Mouse (Mus musculus) MEL (cell line): Measurements from ENCODE around the gene Rpl18a. TPM values are rescaled to one million over a fixed set of nuclear protein-coding genes. Genes with fewer than 3 reads are reported as not detected.

Experiments used
- DNase-seq: peaks from one replicate; pipeline ENCODE4 v3.0.0; 2011; ENCODE audit warnings: low read depth, low spot score
- H3K27ac ChIP-seq: 2 replicates; pipeline ENCODE4 v1.5.1; 2012; ENCODE audit warnings: low read depth, mild to moderate bottlenecking, control low read depth, low read length, moderate library complexity; ENCODE audit not compliant: control insufficient read depth
- H3K27me3 ChIP-seq, 2 experiments: fragments of 150-350 bp in 1 of 2; sonication (generic) in 1 of 2; 2 replicates each; pipeline ENCODE4 v1.6.1; 2012; ENCODE audit warnings: low read length in 2 of 2, mild to moderate bottlenecking in 2 of 2, improper control_type of control experiment in 1 of 2, moderate library complexity in 1 of 2; ENCODE audit not compliant: insufficient read depth in 2 of 2, control insufficient read depth in 1 of 2
- H3K36me3 ChIP-seq, 2 experiments: 2 replicates each; pipeline ENCODE4 v1.6.1; 2012 to 2014; ENCODE audit warnings: low read length in 2 of 2, improper control_type of control experiment in 1 of 2, inconsistent platforms in 1 of 2, mild to moderate bottlenecking in 1 of 2; ENCODE audit not compliant: insufficient read depth in 2 of 2, control insufficient read depth in 1 of 2
- H3K4me1 ChIP-seq, 2 experiments: fragments of 150-350 bp in 1 of 2; sonication (generic) in 1 of 2; 2 replicates each; pipeline ENCODE4 v1.6.1; 2012; ENCODE audit warnings: low read length in 2 of 2, improper control_type of control experiment in 1 of 2, mild to moderate bottlenecking in 1 of 2; ENCODE audit not compliant: insufficient read depth in 2 of 2, control insufficient read depth in 1 of 2
- H3K4me3 ChIP-seq, 2 experiments: fragments of 150-350 bp in 1 of 2; sonication (generic) in 1 of 2; 2 replicates each; pipeline ENCODE4 v1.5.1; 2012; ENCODE audit warnings: low read depth in 2 of 2, low read length in 2 of 2, mild to moderate bottlenecking in 2 of 2, moderate library complexity in 2 of 2, control low read depth in 1 of 2, improper control_type of control experiment in 1 of 2; ENCODE audit not compliant: control insufficient read depth in 1 of 2, insufficient read depth in 1 of 2
- H3K79me2 ChIP-seq: 2 replicates; pipeline ENCODE4 v1.6.1; 2012; ENCODE audit warnings: mild to moderate bottlenecking, low read length, moderate library complexity; ENCODE audit not compliant: control insufficient read depth, poor library complexity, insufficient read depth
- H3K9ac ChIP-seq: 2 replicates; pipeline ENCODE4 v1.6.1; 2012; ENCODE audit warnings: low read depth, mild to moderate bottlenecking, control low read depth, low read length, moderate library complexity; ENCODE audit not compliant: control insufficient read depth, poor library complexity, severe bottlenecking
- H3K9me3 ChIP-seq: fragments of 150-350 bp; sonication (generic); replicated peaks from 2 replicates; pipeline ENCODE4 v1.6.1; 2012; ENCODE audit warnings: mild to moderate bottlenecking, low read length, improper control_type of control experiment, moderate library complexity; ENCODE audit not compliant: insufficient read depth
- BHLHE40 ChIP-seq: IDR thresholded peaks from 2 replicates; pipeline ENCODE4 v1.6.1; 2012; ENCODE audit warnings: low read depth, mild to moderate bottlenecking, inconsistent platforms, low read length, improper control_type of control experiment, borderline replicate concordance
- CHD1 ChIP-seq: IDR thresholded peaks from 2 replicates; pipeline ENCODE4 v1.6.1; 2012; ENCODE audit warnings: low read depth, mild to moderate bottlenecking, inconsistent platforms, low read length, improper control_type of control experiment
- CHD2 ChIP-seq: IDR thresholded peaks from 2 replicates; pipeline ENCODE4 v1.6.1; 2011; ENCODE audit warnings: low read length, improper control_type of control experiment
- CTCF ChIP-seq, 3 experiments: IDR thresholded peaks in 2 of 3; conservative IDR thresholded peaks in 1 of 3; 2 replicates each; pipeline ENCODE4 v1.5.1; 2011 to 2012; ENCODE audit warnings: low read length in 3 of 3, low read depth in 2 of 3, mild to moderate bottlenecking in 2 of 3, improper control_type of control experiment in 1 of 3, inconsistent platforms in 1 of 3, mixed read lengths in 1 of 3, moderate library complexity in 1 of 3; ENCODE audit not compliant: control insufficient read depth in 1 of 3, insufficient read depth in 1 of 3, poor library complexity in 1 of 3, severe bottlenecking in 1 of 3
- E2F4 ChIP-seq: IDR thresholded peaks from 2 replicates; pipeline ENCODE4 v1.6.1; 2011; ENCODE audit warnings: low read depth, low read length, improper control_type of control experiment, borderline replicate concordance
- ELF1 ChIP-seq: IDR thresholded peaks from 2 replicates; pipeline ENCODE4 v1.6.1; 2014; ENCODE audit warnings: low read depth, mild to moderate bottlenecking, inconsistent platforms, low read length, improper control_type of control experiment, moderate library complexity
- ETS1 ChIP-seq: IDR thresholded peaks from 2 replicates; pipeline ENCODE4 v1.6.1; 2012; ENCODE audit warnings: low read depth, mild to moderate bottlenecking, inconsistent platforms, low read length, improper control_type of control experiment, moderate library complexity
- GABPA ChIP-seq: IDR thresholded peaks from 2 replicates; pipeline ENCODE4 v1.6.1; 2012; ENCODE audit warnings: low read depth, mild to moderate bottlenecking, inconsistent platforms, low read length, improper control_type of control experiment, moderate library complexity
- GATA1 ChIP-seq: IDR thresholded peaks from 2 replicates; pipeline ENCODE4 v1.6.1; 2011; ENCODE audit warnings: low read depth, low read length, improper control_type of control experiment
- HCFC1 ChIP-seq: IDR thresholded peaks from 2 replicates; pipeline ENCODE4 v1.6.1; 2012; ENCODE audit warnings: low read depth, mild to moderate bottlenecking, inconsistent platforms, low read length, improper control_type of control experiment, moderate library complexity
- JUND ChIP-seq: IDR thresholded peaks from 2 replicates; pipeline ENCODE4 v1.6.1; 2011; ENCODE audit warnings: low read depth, mild to moderate bottlenecking, improper control_type of control experiment, low read length
- KAT2A ChIP-seq: conservative IDR thresholded peaks from 2 replicates; pipeline ENCODE4 v1.6.1; 2012; ENCODE audit warnings: low read depth, low read length, improper control_type of control experiment, inconsistent platforms
- MAFK ChIP-seq: IDR thresholded peaks from 2 replicates; pipeline ENCODE4 v1.6.1; 2011; ENCODE audit warnings: low read depth, mild to moderate bottlenecking, low read length, improper control_type of control experiment, borderline replicate concordance
- MAX ChIP-seq: IDR thresholded peaks from 2 replicates; pipeline ENCODE4 v1.6.1; 2011; ENCODE audit warnings: low read length, improper control_type of control experiment
- MAZ ChIP-seq: IDR thresholded peaks from 2 replicates; pipeline ENCODE4 v1.6.1; 2012; ENCODE audit warnings: low read depth, mild to moderate bottlenecking, inconsistent platforms, low read length, improper control_type of control experiment
- MXI1 ChIP-seq: IDR thresholded peaks from 2 replicates; pipeline ENCODE4 v1.6.1; 2011; ENCODE audit warnings: mild to moderate bottlenecking, low read depth, low read length, improper control_type of control experiment
- MYB ChIP-seq: IDR thresholded peaks from 2 replicates; pipeline ENCODE4 v1.6.1; 2011; ENCODE audit warnings: mild to moderate bottlenecking, low read depth, low read length, improper control_type of control experiment
- MYC ChIP-seq: IDR thresholded peaks from 2 replicates; pipeline ENCODE4 v1.6.1; 2011; ENCODE audit warnings: low read depth, mild to moderate bottlenecking, low read length, improper control_type of control experiment, moderate library complexity
- NELFE ChIP-seq: IDR thresholded peaks from 2 replicates; pipeline ENCODE4 v1.6.1; 2011; ENCODE audit warnings: low read depth, low read length, improper control_type of control experiment
- NRF1 ChIP-seq: IDR thresholded peaks from 2 replicates; pipeline ENCODE4 v1.6.1; 2014; ENCODE audit warnings: low read depth, mild to moderate bottlenecking, inconsistent platforms, low read length, improper control_type of control experiment, moderate library complexity; ENCODE audit not compliant: poor library complexity, insufficient read depth, severe bottlenecking
- POLR2A ChIP-seq, 2 experiments: IDR thresholded peaks; 2 replicates each; pipeline ENCODE4 v1.6.1; 2011 to 2012; ENCODE audit warnings: low read length in 2 of 2, mild to moderate bottlenecking in 2 of 2, control low read depth in 1 of 2, improper control_type of control experiment in 1 of 2, low read depth in 1 of 2, moderate library complexity in 1 of 2; ENCODE audit not compliant: control insufficient read depth in 1 of 2, insufficient read depth in 1 of 2, poor library complexity in 1 of 2
- POLR2AphosphoS2 ChIP-seq: IDR thresholded peaks from 2 replicates; pipeline ENCODE4 v1.6.1; 2011; ENCODE audit warnings: low read length, improper control_type of control experiment
- POLR2AphosphoS5 ChIP-seq: IDR thresholded peaks from 2 replicates; pipeline ENCODE4 v1.6.1; 2012; ENCODE audit warnings: low read depth, borderline replicate concordance, mild to moderate bottlenecking, inconsistent platforms, low read length, moderate library complexity, mixed read lengths
- RAD21 ChIP-seq: IDR thresholded peaks from 2 replicates; pipeline ENCODE4 v1.6.1; 2011; ENCODE audit warnings: mild to moderate bottlenecking, low read depth, low read length, improper control_type of control experiment
- RCOR1 ChIP-seq: IDR thresholded peaks from 2 replicates; pipeline ENCODE4 v1.6.1; 2012; ENCODE audit warnings: low read depth, mild to moderate bottlenecking, inconsistent platforms, low read length, improper control_type of control experiment
- SIN3A ChIP-seq: IDR thresholded peaks from 2 replicates; pipeline ENCODE4 v1.6.1; 2012; ENCODE audit warnings: low read length, improper control_type of control experiment, inconsistent platforms
- SMC3 ChIP-seq: IDR thresholded peaks from 2 replicates; pipeline ENCODE4 v1.6.1; 2011; ENCODE audit warnings: low read depth, low read length, improper control_type of control experiment
- TAL1 ChIP-seq: IDR thresholded peaks from 2 replicates; pipeline ENCODE4 v1.6.1; 2012; ENCODE audit warnings: mild to moderate bottlenecking, inconsistent platforms, low read length, moderate library complexity, mixed read lengths
- TBP ChIP-seq: IDR thresholded peaks from 2 replicates; pipeline ENCODE4 v1.8.0; 2011; ENCODE audit warnings: low read depth, low read length, improper control_type of control experiment
- TCF12 ChIP-seq: IDR thresholded peaks from 2 replicates; pipeline ENCODE4 v1.6.1; 2014; ENCODE audit warnings: low read depth, mild to moderate bottlenecking, inconsistent platforms, low read length, improper control_type of control experiment, moderate library complexity
- UBTF ChIP-seq: IDR thresholded peaks from 2 replicates; pipeline ENCODE4 v1.6.1; 2012; ENCODE audit warnings: low read depth, mild to moderate bottlenecking, inconsistent platforms, low read length, improper control_type of control experiment, moderate library complexity, borderline replicate concordance; ENCODE audit not compliant: insufficient read depth
- USF1 ChIP-seq: IDR thresholded peaks from 2 replicates; pipeline ENCODE4 v1.6.1; 2014; ENCODE audit warnings: low read depth, mild to moderate bottlenecking, inconsistent platforms, low read length, improper control_type of control experiment, moderate library complexity
- USF2 ChIP-seq, 2 experiments: IDR thresholded peaks; 2 replicates each; pipeline ENCODE4 v1.6.1; 2011 to 2012; ENCODE audit warnings: improper control_type of control experiment in 2 of 2, low read length in 2 of 2, borderline replicate concordance in 1 of 2, inconsistent platforms in 1 of 2, low read depth in 1 of 2, mild to moderate bottlenecking in 1 of 2; ENCODE audit not compliant: insufficient read depth in 1 of 2
- ZC3H11A ChIP-seq: IDR thresholded peaks from 2 replicates; pipeline ENCODE4 v1.6.1; 2012; ENCODE audit warnings: low read depth, mild to moderate bottlenecking, inconsistent platforms, low read length, improper control_type of control experiment
- ZKSCAN1 ChIP-seq: IDR thresholded peaks from 2 replicates; pipeline ENCODE4 v1.6.1; 2012; ENCODE audit warnings: low read depth, mild to moderate bottlenecking, inconsistent platforms, low read length, improper control_type of control experiment, moderate library complexity
- ZNF384 ChIP-seq: IDR thresholded peaks from 2 replicates; pipeline ENCODE4 v1.6.1; 2012; ENCODE audit warnings: low read depth, mild to moderate bottlenecking, inconsistent platforms, low read length, improper control_type of control experiment
- polyA plus RNA-seq, 2 experiments: library from polyadenylated mRNA; stranded (reverse) in 1 of 2; unstranded in 1 of 2; fragments of >175 nt in 1 of 2; fragments of >200 nt in 1 of 2; gene quantifications; 2 replicates each; pipeline versions ENCODE4 v1.2.1 to v1.2.4; 2012; ENCODE audit warnings: low replicate concordance in 2 of 2, low read depth in 1 of 2; ENCODE audit not compliant: insufficient read length in 2 of 2, insufficient read depth in 1 of 2, missing spikeins in 1 of 2
- total RNA-seq: library from RNA; depleted of rRNA; stranded (reverse); fragments of 300-350 nt; gene quantifications from 2 replicates; pipeline ENCODE4 v1.2.3, GENCODE M21; 2012; rRNA removed

Rpl18a gene
- total RNA-seq (4,999 and 5,671 TPM in 2 replicates), polyA plus RNA-seq (1,000 to 10,000 TPM in 1 of 2 experiments, not detected in 1; 5,399 TPM)

DNA sequence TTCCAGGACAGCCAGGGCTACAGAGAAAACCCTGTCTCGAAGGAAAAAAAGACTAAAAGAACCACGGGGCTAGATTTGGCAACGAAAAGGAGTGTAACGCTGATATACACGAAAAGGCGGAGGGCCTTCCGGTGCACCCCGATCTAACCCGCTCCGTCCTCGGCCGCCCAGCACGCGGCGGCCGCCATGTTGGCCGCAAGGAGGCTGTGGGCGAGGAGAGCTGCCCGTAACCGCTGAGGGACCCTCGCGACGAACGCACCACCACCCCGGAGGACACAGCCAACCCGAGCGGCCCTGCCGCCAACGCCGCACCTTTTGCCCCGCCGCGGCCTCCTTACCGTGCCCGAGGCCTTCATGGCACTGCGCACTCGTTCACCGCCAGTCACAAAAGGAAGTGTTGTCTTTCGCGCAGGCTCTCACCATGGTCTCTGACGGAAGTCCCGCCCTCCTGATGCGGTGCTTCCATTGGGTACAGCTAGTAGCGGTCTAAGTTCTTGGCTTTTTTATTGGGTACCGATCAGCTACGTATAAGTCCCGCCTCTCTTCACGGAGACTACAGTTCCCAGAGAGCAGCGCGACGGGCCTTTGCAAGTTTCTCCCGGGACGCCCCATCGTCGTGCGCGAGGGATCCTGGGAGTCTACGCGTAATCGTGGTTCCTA, at the start of gene Rpl18a:
Gene Rpl18a (minus strand): TSS at position 392 of the 660 bp plus-strand sequence.
- no peaks in the 10 kb centered on the region for H3K9me3 ChIP-seq
- peaks cover 4 to 11% of the 10 kb centered on the region in 2 experiments; a peak in 3 of 4 replicates for H3K4me1 ChIP-seq
- H3K27ac ChIP-seq, result peak within 1 kb of the TSS; percentile 91
- peaks cover 7 to 17% of the 10 kb centered on the region in 2 experiments; a peak in 3 of 4 replicates for H3K36me3 ChIP-seq
- peaks cover 19% of the 10 kb centered on the region for H3K79me2 ChIP-seq
- peak within 1 kb of the TSS; percentile 99 for H3K9ac ChIP-seq
- H3K27me3 ChIP-seq, result no peaks in the 10 kb centered on the region
- peak within 1 kb of the TSS; percentile 79 to 97 for H3K4me3 ChIP-seq
- peak; percentile 99 for DNase-seq
- TF ChIP-seq SIN3A, result peak; percentile 59
- peak; percentile 93 for TF ChIP-seq MYC
- TF ChIP-seq ETS1, result no peak; the same call in 1 of the 2 replicates
- TF ChIP-seq CTCF (IDR thresholded peaks at IDR 0.05 in 2 of 3, conservative IDR thresholded peaks at IDR 0.05 in 1 of 3; ENCODE audit: control insufficient read depth in 1 of 3, insufficient read depth in 1 of 3, low read depth in 2 of 3, low read length in 3 of 3, poor library complexity in 1 of 3, severe bottlenecking in 1 of 3), result no peak
- no peak for TF ChIP-seq ZC3H11A
- no peak for TF ChIP-seq RCOR1
- TF ChIP-seq CHD1, result peak; percentile 58; the same call in 1 of the 2 replicates
- no peak for TF ChIP-seq MAFK
- TF ChIP-seq TBP, result peak; percentile 98
- peak; percentile 87 for TF ChIP-seq POLR2AphosphoS2
- TF ChIP-seq JUND, result no peak
- TF ChIP-seq POLR2AphosphoS5, result peak; percentile 96
- no peak for TF ChIP-seq ZKSCAN1
- no peak for TF ChIP-seq E2F4
- TF ChIP-seq KAT2A, result peak; percentile 90
- TF ChIP-seq BHLHE40, result no peak
- no peak for TF ChIP-seq MYB
- no peak for TF ChIP-seq TAL1
- TF ChIP-seq ZNF384, result no peak
- TF ChIP-seq TCF12, result peak; percentile 83
- TF ChIP-seq ELF1, result peak; percentile 75
- peak; percentile 53; the same call in 1 of the 2 replicates for TF ChIP-seq CHD2
- no peak for TF ChIP-seq GATA1
- peak; percentile 84 to 96 for TF ChIP-seq POLR2A (IDR thresholded peaks at IDR 0.05; ENCODE audit: control insufficient read depth in 1 of 2, insufficient read depth in 1 of 2, low read depth in 1 of 2, low read length in 2 of 2, poor library complexity in 1 of 2)
- TF ChIP-seq RAD21, result no peak
- no peak for TF ChIP-seq MAZ
- TF ChIP-seq UBTF, result no peak
- peak; percentile 91 for TF ChIP-seq MAX
- no peak for TF ChIP-seq MXI1
- no peak for TF ChIP-seq USF2 (IDR thresholded peaks at IDR 0.05; ENCODE audit: borderline replicate concordance in 1 of 2, insufficient read depth in 1 of 2, low read depth in 1 of 2, low read length in 2 of 2)
- peak; percentile 69 for TF ChIP-seq NRF1
- TF ChIP-seq NELFE, result peak; percentile 96
- TF ChIP-seq GABPA, result no peak; the same call in 1 of the 2 replicates
- no peak for TF ChIP-seq SMC3
- no peak for TF ChIP-seq USF1
- peak; percentile 95 for TF ChIP-seq HCFC1
